In the genomic region with DNA sequence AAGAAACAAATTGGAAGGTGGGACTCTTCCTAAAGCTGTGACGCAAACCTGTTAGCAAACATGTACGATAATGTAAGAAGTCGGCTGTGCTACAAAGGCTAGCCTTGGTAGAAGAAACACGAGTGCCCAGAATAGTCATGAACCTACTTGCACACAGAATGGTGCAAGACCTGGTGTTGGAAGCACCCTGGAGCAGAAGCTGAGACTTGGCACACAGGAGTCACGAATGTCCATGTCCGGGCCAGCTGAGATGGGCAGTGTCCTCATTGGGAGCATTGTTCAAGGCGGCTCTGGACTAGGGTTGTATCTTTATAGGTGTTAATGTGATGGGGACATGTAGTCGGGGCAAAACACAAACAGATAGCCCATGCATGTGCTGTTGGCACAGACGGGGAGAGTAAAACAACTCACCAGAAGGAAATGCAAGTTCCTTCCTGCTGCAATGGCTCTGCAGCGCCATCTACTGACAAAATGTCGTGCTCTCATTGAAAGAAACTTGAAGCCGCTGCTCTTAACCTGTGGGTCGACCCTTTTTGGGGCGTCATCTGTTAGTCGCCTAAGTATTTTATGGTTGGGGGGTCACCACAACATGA, we compare ENCODE assay signal across 8 mouse cellular contexts. TPM values are rescaled to one million over a fixed set of nuclear protein-coding genes. Genes with fewer than 3 reads are reported as not detected.
DNase-seq lines count a peak whose midpoint lies in the region; ATAC-seq and TF ChIP-seq lines count a peak whose summit lies in the region.

No protein-coding gene starts in this region.

- TF ChIP-seq POLR2A in spleen, adult 2 months (IDR thresholded peaks at IDR 0.05; ENCODE audit: low read depth, low read length): no peak

- H3K36me3 ChIP-seq in heart, embryonic 13.5 days: no peaks in the 10 kb centered on the region
- no peaks in the 10 kb centered on the region for H3K36me3 ChIP-seq in spleen, adult 2 months (ENCODE audit: control insufficient read depth, insufficient read depth, low read length)

- no peak overlapping the region for H3K9ac ChIP-seq in heart, embryonic 13.5 days

- H3K4me1 ChIP-seq in heart, embryonic 13.5 days: no peaks in the 10 kb centered on the region
- H3K4me1 ChIP-seq in spleen, adult 2 months (ENCODE audit: control insufficient read depth, insufficient read depth, insufficient read length): peaks cover 3% of the 10 kb centered on the region; the same call in 1 of the 2 replicates

- peak overlapping the region; percentile 20 for H3K4me2 ChIP-seq in heart, embryonic 13.5 days

- H3K4me3 ChIP-seq in heart, embryonic 13.5 days: no peak overlapping the region
- H3K4me3 ChIP-seq in layer of hippocampus, adult 2 months: no peak overlapping the region
- H3K4me3 ChIP-seq in spleen, adult 2 months (ENCODE audit: extremely low read depth, insufficient read depth, insufficient read length): no peak overlapping the region

- no peak overlapping the region for H3K27ac ChIP-seq in heart, embryonic 13.5 days (replicated peaks)
- H3K27ac ChIP-seq in layer of hippocampus, adult 2 months: no peak overlapping the region
- no peak overlapping the region for H3K27ac ChIP-seq in spleen, adult 2 months (ENCODE audit: insufficient read depth, low read length)

- ATAC-seq in common myeloid progenitor, adult 5-6 weeks (replicated peaks; ENCODE audit: low read depth, poor library complexity, severe bottlenecking): peak; percentile 76
- no peak for ATAC-seq in heart, embryonic 13.5 days (ENCODE audit: extremely low read depth, insufficient number of reproducible peaks, low FRiP score, low TSS enrichment)
- peak; percentile 89 for ATAC-seq in megakaryocyte progenitor cell, adult 5-6 weeks (replicated peaks; ENCODE audit: poor library complexity)

- intact Hi-C loops in heart, postnatal 25 days (cut with DNase I): loop anchor here (1.0 kb wide), 1 partner anchor 58 kb away; no protein-coding TSS in a partner anchor

- WGBS in heart, embryonic 13.5 days: 29% methylated on average over 15 of the region's 15 CpGs
- whole genome bisulfite sequencing in spleen, adult 2 months: 29% methylated on average over 15 of the region's 15 CpGs

- peak; percentile 66 for DNase-seq in heart, adult 11 months
- DNase-seq in heart, postnatal 25 days (ENCODE audit: low spot score): no peak
- peak; percentile 61 for DNase-seq in WW6 (ENCODE audit: low read depth, low spot score)
- DNase-seq in layer of hippocampus, adult 2 months (ENCODE audit: low spot score in 2 of 2): peak; percentile 37 to 62
- DNase-seq in spleen, adult 2 months (ENCODE audit: low read depth in 1 of 2, low spot score in 2 of 2): peak; percentile 52 to 63

- TF ChIP-seq CTCF in layer of hippocampus, adult 2 months (conservative IDR thresholded peaks at IDR 0.05): peak; percentile 91
- TF ChIP-seq CTCF in spleen, adult 2 months (IDR thresholded peaks at IDR 0.05; ENCODE audit: extremely low read depth, insufficient read depth, insufficient read length, insufficient replicate concordance): peak; percentile 86; the same call in 1 of the 2 replicates

- H3K27me3 ChIP-seq in heart, embryonic 13.5 days (replicated peaks): peaks cover 19% of the 10 kb centered on the region
- no peaks in the 10 kb centered on the region for H3K27me3 ChIP-seq in spleen, adult 2 months (ENCODE audit: control insufficient read depth, insufficient read depth, low read length)

- no peaks in the 10 kb centered on the region for H3K9me3 ChIP-seq in heart, embryonic 13.5 days

RNA-seq across cellular contexts. Expression of gene Exo5, which starts 15.2 kb away (rescaled TPM):
- total RNA-seq in heart, postnatal 25 days (2021): 1 to 10 TPM; 3.9 to 4.4 TPM
- total RNA-seq in common myeloid progenitor, adult 5-6 weeks (2017): 24.9 and 27.5 TPM in 2 replicates
- 10.4 and 11.9 TPM in 2 replicates for polyA plus RNA-seq in heart, embryonic 13.5 days (2015; fragmentation: Nextera tagmentation; extraction: Ambion mirVana)
- 10 to 100 TPM in 1 of 2 experiments, 1 to 10 TPM in 1; 9.4 to 12.6 TPM for total RNA-seq in layer of hippocampus, adult 2 months (2021)
- 16.2 and 18.7 TPM in 2 replicates for total RNA-seq in megakaryocyte progenitor cell, adult 5-6 weeks (2015)
- total RNA-seq in megakaryocyte progenitor cell, adult 5-6 weeks (2017): 15.6 and 21.3 TPM in 2 replicates
- polyA plus RNA-seq in spleen, adult 2 months (2012; rRNA removed): 4.1 and 4.5 TPM in 2 replicates

RNA-seq across cellular contexts. Expression of gene Zfp69, which starts 41.8 kb away (rescaled TPM):
- total RNA-seq in heart, postnatal 25 days (2021): 1 to 10 TPM in 1 of 2 experiments, under 1 TPM in 1; 0.95 to 1.2 TPM
- total RNA-seq in common myeloid progenitor, adult 5-6 weeks (2017): 1.6 and 7.9 TPM in 2 replicates
- polyA plus RNA-seq in heart, embryonic 13.5 days (2015; fragmentation: Nextera tagmentation; extraction: Ambion mirVana): 13.7 and 13.8 TPM in 2 replicates
- 1 to 10 TPM; 1.5 to 1.7 TPM for total RNA-seq in layer of hippocampus, adult 2 months (2021)
- total RNA-seq in megakaryocyte progenitor cell, adult 5-6 weeks (2015): 2.1 and 3.0 TPM in 2 replicates
- 0.95 and 2.6 TPM in 2 replicates for total RNA-seq in megakaryocyte progenitor cell, adult 5-6 weeks (2017)
- polyA plus RNA-seq in spleen, adult 2 months (2012; rRNA removed): 2.3 and 3.3 TPM in 2 replicates

RNA-seq across cellular contexts. Expression of gene Rims3, which starts 55.0 kb away (rescaled TPM):
- total RNA-seq in heart, postnatal 25 days (2021): under 1 TPM in 1 of 2 experiments, not detected in 1; 0.05 TPM
- 0.05 and 0.19 TPM in 2 replicates for total RNA-seq in common myeloid progenitor, adult 5-6 weeks (2017)
- 0.51 and 0.60 TPM in 2 replicates for polyA plus RNA-seq in heart, embryonic 13.5 days (2015; fragmentation: Nextera tagmentation; extraction: Ambion mirVana)
- 10 to 100 TPM; 25.9 to 30.0 TPM for total RNA-seq in layer of hippocampus, adult 2 months (2021)
- 0.02 and 0.07 TPM in 2 replicates for total RNA-seq in megakaryocyte progenitor cell, adult 5-6 weeks (2015)
- 0.14 TPM in 1 of 2 replicates, not detected in the other for total RNA-seq in megakaryocyte progenitor cell, adult 5-6 weeks (2017)
- polyA plus RNA-seq in spleen, adult 2 months (2012; rRNA removed): 6.2 and 8.7 TPM in 2 replicates

Comparison
In these comparisons a context has a peak if more than half of its experiments do, and no peak if none do; other contexts are left out.
1. RNA of gene Rims3, which starts 55.0 kb away (total RNA-seq): 25.9 to 30.0 TPM in layer of hippocampus, adult 2 months; 0.05 TPM in heart, postnatal 25 days, 0.02 to 0.14 TPM in megakaryocyte progenitor cell, adult 5-6 weeks and 0.05 to 0.19 TPM in common myeloid progenitor, adult 5-6 weeks; every median in the first group is over 10 times any median in the second.